Mouse (Mus musculus): Measurements from ENCODE around the gene Ptn. TPM values are rescaled to one million over a fixed set of nuclear protein-coding genes. Genes with fewer than 3 reads are reported as not detected.

The Ptn gene
- 317 and 363 TPM in 2 replicates for polyA plus RNA-seq (2016; fragmentation: Nextera tagmentation; extraction: Ambion mirVana)

- peaks cover 22% of the 10 kb centered on the region for H3K4me1 ChIP-seq
- WGBS = under 1% methylated on average over 15 of the region's 15 CpGs
- no peaks in the 10 kb centered on the region for H3K36me3 ChIP-seq
- peak within 1 kb of the TSS; percentile 52 for H3K4me3 ChIP-seq
- H3K9ac ChIP-seq (replicated peaks) = peak within 1 kb of the TSS; percentile 69
- H3K27me3 ChIP-seq = peaks cover 22% of the 10 kb centered on the region
- peak within 1 kb of the TSS; percentile 74 for H3K4me2 ChIP-seq (replicated peaks)
- no peaks in the 10 kb centered on the region for H3K9me3 ChIP-seq
- ATAC-seq (ENCODE audit: low FRiP score, low read depth) = peak; percentile 80
- H3K27ac ChIP-seq (replicated peaks) = peak within 1 kb of the TSS; percentile 75
These were observed at the start of gene Ptn for GRCm38 (mm10) chr6:36809747-36810285. Gene Ptn (minus strand): TSS chr6:36810220.

- Histone ChIP-seq H3K4me2 (replicated peaks) (no peak overlapping the region), H3K9me3 (no peaks in the 10 kb centered on the region), H3K9ac (replicated peaks) (no peak overlapping the region), H3K4me1 (peaks cover 16% of the 10 kb centered on the region), H3K4me3 (no peak overlapping the region), H3K27ac (replicated peaks) (peak overlapping the region; percentile 82), H3K27me3 (no peaks in the 10 kb centered on the region), H3K36me3 (no peaks in the 10 kb centered on the region)
- peak; percentile 70 for ATAC-seq (ENCODE audit: low FRiP score, low read depth)
- WGBS = 28% methylated on average over 3 of the region's 3 CpGs
These were observed 48.4 kb upstream of the Ptn start for GRCm38 (mm10) chr6:36858258-36859041.

DNA sequence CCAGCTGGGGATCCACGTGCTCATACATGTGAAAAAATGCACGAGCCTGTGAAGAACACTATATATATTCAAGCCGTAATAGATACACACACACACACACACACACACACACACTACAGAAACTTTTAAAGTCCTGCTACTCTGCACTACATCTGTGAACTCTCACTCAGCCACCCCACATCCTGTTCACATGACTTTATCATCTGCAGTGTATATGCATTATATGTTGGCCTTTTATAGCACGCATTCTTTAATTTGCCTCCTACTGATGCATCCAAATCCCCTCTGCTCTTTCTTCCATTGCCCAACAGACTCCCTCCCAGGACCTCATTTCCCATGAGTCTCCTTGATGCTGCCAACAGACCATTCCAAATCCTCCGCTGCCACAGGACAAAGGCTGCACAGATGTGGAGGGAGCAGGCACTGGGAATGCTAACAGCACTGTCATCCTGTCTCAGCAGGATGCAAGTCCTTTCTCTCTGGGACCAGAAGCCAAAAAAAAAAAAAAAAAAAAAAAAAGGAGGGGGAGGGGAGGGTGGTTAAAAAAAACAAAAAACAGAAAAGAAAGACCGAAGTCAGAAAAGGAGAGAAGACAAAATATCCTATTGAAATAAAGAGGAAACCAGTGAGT is 47.7 kb upstream of the Ptn start:
- peak; percentile 92 for ATAC-seq (ENCODE audit: low FRiP score, low read depth)
- no peaks in the 10 kb centered on the region for H3K36me3 ChIP-seq
- WGBS = 14% methylated on average over 6 of the region's 6 CpGs

GRCm38 (mm10) chr6:36850422-36851129 is 40.6 kb upstream of the Ptn start:
- Histone ChIP-seq H3K9ac (replicated peaks) (no peak overlapping the region), H3K27me3 (no peaks in the 10 kb centered on the region), H3K9me3 (no peaks in the 10 kb centered on the region), H3K4me1 (no peaks in the 10 kb centered on the region; the same call in 1 of the 2 replicates), H3K4me3 (no peak overlapping the region), H3K27ac (replicated peaks) (no peak overlapping the region), H3K36me3 (0 out of 2 replicates have a peak, but pooled peaks cover 4% of the 10 kb centered on the region), H3K4me2 (replicated peaks) (no peak overlapping the region)
- ATAC-seq (ENCODE audit: low FRiP score, low read depth) = no peak
- WGBS = 75% methylated on average over 7 of the region's 7 CpGs

More for the DNA sequence above, 47.7 kb upstream of the Ptn start:
- Histone ChIP-seq H3K9me3 (no peaks in the 10 kb centered on the region), H3K27ac (replicated peaks) (peak overlapping the region; percentile 82), H3K27me3 (no peaks in the 10 kb centered on the region), H3K4me3 (no peak overlapping the region), H3K9ac (replicated peaks) (no peak overlapping the region), H3K4me1 (peaks cover 16% of the 10 kb centered on the region), H3K4me2 (replicated peaks) (no peak overlapping the region)

DNA sequence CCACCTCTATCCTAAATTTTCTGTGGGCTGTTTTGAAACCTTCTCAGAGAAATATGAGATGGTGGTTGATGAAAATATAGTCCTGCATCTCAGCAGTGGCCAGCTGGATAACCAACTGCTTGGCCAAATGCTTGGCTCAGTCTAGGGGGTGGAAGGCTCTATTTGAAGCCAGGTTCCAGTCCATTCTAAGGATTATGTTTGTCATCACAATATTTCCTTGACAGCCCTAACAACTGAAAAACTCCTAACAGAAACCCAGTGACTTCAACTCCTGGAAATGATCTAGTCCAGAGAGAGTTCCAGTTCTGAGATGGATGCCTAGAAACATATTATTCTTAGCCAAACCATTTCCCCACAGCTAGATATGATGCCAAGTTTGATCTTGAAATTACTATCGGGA is 35.3 kb upstream of the Ptn start:
- Histone ChIP-seq H3K4me2 (replicated peaks) (no peak overlapping the region), H3K4me1 (no peaks in the 10 kb centered on the region; the same call in 1 of the 2 replicates), H3K27me3 (no peaks in the 10 kb centered on the region), H3K9ac (replicated peaks) (no peak overlapping the region), H3K9me3 (no peaks in the 10 kb centered on the region), H3K4me3 (no peak overlapping the region), H3K36me3 (0 out of 2 replicates have a peak, but pooled peaks cover 4% of the 10 kb centered on the region), H3K27ac (replicated peaks) (no peak overlapping the region)
- no peak for ATAC-seq (ENCODE audit: low FRiP score, low read depth)
- WGBS = 89% methylated on average over 1 of the region's 1 CpGs

DNA sequence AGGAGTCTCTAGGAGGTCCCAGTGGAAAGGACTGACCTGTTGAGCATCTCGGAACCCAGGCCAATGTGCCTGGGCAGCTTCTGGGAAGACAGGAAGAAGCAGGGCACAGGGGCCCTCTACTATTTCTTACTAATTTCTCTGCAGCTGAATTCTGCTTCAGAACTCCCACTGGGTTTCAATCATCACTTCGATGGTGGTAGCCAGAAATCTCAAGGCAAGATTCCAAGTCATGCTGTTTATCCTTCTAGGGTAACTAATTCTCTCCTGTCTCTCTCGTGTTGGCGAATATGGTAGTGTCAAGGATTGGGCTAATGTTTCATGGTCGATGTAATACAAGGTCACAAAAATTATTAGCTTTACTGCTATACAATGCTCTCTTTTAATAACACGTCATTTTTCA is 34.2 kb upstream of the Ptn start:
- Histone ChIP-seq H3K36me3 (0 out of 2 replicates have a peak, but pooled peaks cover 4% of the 10 kb centered on the region), H3K4me3 (no peak overlapping the region), H3K4me1 (no peaks in the 10 kb centered on the region), H3K27ac (replicated peaks) (no peak overlapping the region), H3K27me3 (no peaks in the 10 kb centered on the region), H3K9ac (replicated peaks) (no peak overlapping the region), H3K4me2 (replicated peaks) (no peak overlapping the region), H3K9me3 (no peaks in the 10 kb centered on the region)
- no peak for ATAC-seq (ENCODE audit: low FRiP score, low read depth)
- WGBS = 79% methylated on average over 6 of the region's 6 CpGs

- ATAC-seq (ENCODE audit: low FRiP score, low read depth) = no peak
- no peak overlapping the region for H3K27ac ChIP-seq (replicated peaks)
- H3K4me3 ChIP-seq = no peak overlapping the region
- 83% methylated on average over 3 of the region's 3 CpGs for WGBS
- no peak overlapping the region for H3K4me2 ChIP-seq (replicated peaks)
- H3K9ac ChIP-seq (replicated peaks) = no peak overlapping the region
- H3K9me3 ChIP-seq = no peaks in the 10 kb centered on the region
- H3K36me3 ChIP-seq = 0 out of 2 replicates have a peak, but pooled peaks cover 4% of the 10 kb centered on the region
- H3K27me3 ChIP-seq = no peaks in the 10 kb centered on the region
- H3K4me1 ChIP-seq = no peaks in the 10 kb centered on the region
These were observed 33.0 kb upstream of the Ptn start for GRCm38 (mm10) chr6:36843031-36843488.

- H3K4me3 ChIP-seq = no peak overlapping the region
- H3K4me2 ChIP-seq (replicated peaks) = no peak overlapping the region
- no peaks in the 10 kb centered on the region for H3K27me3 ChIP-seq
- H3K9me3 ChIP-seq = no peaks in the 10 kb centered on the region
- no peak overlapping the region for H3K9ac ChIP-seq (replicated peaks)
- H3K36me3 ChIP-seq = 0 out of 2 replicates have a peak, but pooled peaks cover 4% of the 10 kb centered on the region
- WGBS = 78% methylated on average over 5 of the region's 5 CpGs
- H3K4me1 ChIP-seq = no peaks in the 10 kb centered on the region
- no peak for ATAC-seq (ENCODE audit: low FRiP score, low read depth)
- no peak overlapping the region for H3K27ac ChIP-seq (replicated peaks)
These were observed 32.3 kb upstream of the Ptn start for GRCm38 (mm10) chr6:36842101-36842922.

GRCm38 (mm10) chr6:36841701-36842100 is 31.7 kb upstream of the Ptn start:
- H3K27me3 ChIP-seq = no peaks in the 10 kb centered on the region
- H3K36me3 ChIP-seq = 0 out of 2 replicates have a peak, but pooled peaks cover 4% of the 10 kb centered on the region
- H3K4me3 ChIP-seq = no peak overlapping the region
- no peaks in the 10 kb centered on the region for H3K9me3 ChIP-seq
- 78% methylated on average over 3 of the region's 3 CpGs for WGBS
- no peak overlapping the region for H3K9ac ChIP-seq (replicated peaks)
- peaks cover 1% of the 10 kb centered on the region; the same call in 1 of the 2 replicates for H3K4me1 ChIP-seq
- no peak overlapping the region for H3K4me2 ChIP-seq (replicated peaks)
- no peak for ATAC-seq (ENCODE audit: low FRiP score, low read depth)
- H3K27ac ChIP-seq (replicated peaks) = no peak overlapping the region

DNA sequence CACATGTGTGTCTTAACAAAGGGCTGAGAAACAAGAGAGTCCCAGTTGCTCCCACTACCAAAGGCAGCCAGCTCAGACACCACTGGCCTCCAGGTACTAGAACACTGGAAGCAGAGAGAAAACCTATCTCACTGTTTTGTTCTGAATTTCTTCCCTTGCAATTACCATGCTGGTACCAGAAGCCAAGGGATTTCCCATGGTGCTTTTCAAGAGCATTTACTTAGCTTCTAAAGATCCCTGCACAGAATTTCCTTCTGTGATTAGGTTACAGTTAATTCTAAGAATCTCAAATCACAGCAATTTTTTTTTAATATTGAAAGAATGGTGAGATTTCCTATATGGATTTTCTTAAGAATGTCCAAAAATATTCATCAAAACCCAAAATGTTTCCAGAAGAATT is 31.2 kb upstream of the Ptn start:
- no peak overlapping the region for H3K4me3 ChIP-seq
- H3K36me3 ChIP-seq = no peaks in the 10 kb centered on the region

GRCm38 (mm10) chr6:36838747-36839146 is 28.7 kb upstream of the Ptn start:
- ATAC-seq (ENCODE audit: low FRiP score, low read depth) = no peak

More for the DNA sequence above, 31.2 kb upstream of the Ptn start:
- Histone ChIP-seq H3K4me2 (replicated peaks) (no peak overlapping the region), H3K27ac (replicated peaks) (no peak overlapping the region), H3K4me1 (peaks cover 6% of the 10 kb centered on the region; the same call in 1 of the 2 replicates), H3K9ac (replicated peaks) (no peak overlapping the region), H3K27me3 (no peaks in the 10 kb centered on the region), H3K9me3 (no peaks in the 10 kb centered on the region)
- no peak for ATAC-seq (ENCODE audit: low FRiP score, low read depth)

More at GRCm38 (mm10) chr6:36838747-36839146, 28.7 kb upstream of the Ptn start:
- H3K4me1 ChIP-seq = peaks cover 6% of the 10 kb centered on the region; the same call in 1 of the 2 replicates
- no peak overlapping the region for H3K4me2 ChIP-seq (replicated peaks)
- no peak overlapping the region for H3K4me3 ChIP-seq
- no peaks in the 10 kb centered on the region for H3K9me3 ChIP-seq
- 89% methylated on average over 1 of the region's 1 CpGs for WGBS
- H3K36me3 ChIP-seq = no peaks in the 10 kb centered on the region
- no peaks in the 10 kb centered on the region for H3K27me3 ChIP-seq
- H3K9ac ChIP-seq (replicated peaks) = no peak overlapping the region
- H3K27ac ChIP-seq (replicated peaks) = no peak overlapping the region
